Mouse (Mus musculus): ENCODE measurements around the gene Itga9. TPM values are rescaled to one million over a fixed set of nuclear protein-coding genes. Genes with fewer than 3 reads are reported as not detected.
A peak's percentile ranks its signal among the peaks of the same experiment; 100 is the strongest.

Itga9 gene
- polyA plus RNA-seq, 1 experiment from 2014 or later = 4.0 TPM

DNA sequence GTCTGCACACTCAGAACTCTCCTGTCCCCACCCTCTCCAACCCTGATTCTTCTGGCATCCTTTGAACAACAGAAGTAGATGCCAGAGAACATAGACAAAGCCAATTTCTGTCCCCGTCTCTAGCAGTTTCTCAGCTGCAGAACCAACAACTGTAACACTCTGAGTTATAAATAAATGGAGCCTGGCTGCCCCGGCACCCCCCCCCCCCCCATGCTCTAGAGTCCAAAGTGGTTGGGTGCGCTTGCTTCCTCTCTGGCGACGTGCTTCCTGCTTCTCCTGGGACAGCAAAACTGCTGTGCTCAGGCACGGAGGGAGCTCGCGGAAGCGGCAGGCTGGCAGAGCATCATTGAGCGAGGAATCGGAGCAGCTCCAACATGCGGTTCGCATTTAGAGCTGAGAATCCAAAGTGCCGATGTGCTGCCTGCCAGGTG, 4.6 kb downstream of the Itga9 start:
- Histone ChIP-seq H3K4me1 (peaks cover 30% of the 10 kb centered on the region), H3K9me3 (replicated peaks) (no peaks in the 10 kb centered on the region), H3K36me3 (no peaks in the 10 kb centered on the region), H3K4me3 (no peak overlapping the region), H3K27ac (replicated peaks) (0 out of 2 replicates have a peak overlapping the region, but pooled peaks have one; percentile 9), H3K27me3 (ENCODE audit: low read depth, poor library complexity, severe bottlenecking) (peaks cover 56% of the 10 kb centered on the region)
- 74% methylated on average over 14 of the region's 14 CpGs for WGBS
- DNase-seq (ENCODE audit: low spot score) = no peak

DNA sequence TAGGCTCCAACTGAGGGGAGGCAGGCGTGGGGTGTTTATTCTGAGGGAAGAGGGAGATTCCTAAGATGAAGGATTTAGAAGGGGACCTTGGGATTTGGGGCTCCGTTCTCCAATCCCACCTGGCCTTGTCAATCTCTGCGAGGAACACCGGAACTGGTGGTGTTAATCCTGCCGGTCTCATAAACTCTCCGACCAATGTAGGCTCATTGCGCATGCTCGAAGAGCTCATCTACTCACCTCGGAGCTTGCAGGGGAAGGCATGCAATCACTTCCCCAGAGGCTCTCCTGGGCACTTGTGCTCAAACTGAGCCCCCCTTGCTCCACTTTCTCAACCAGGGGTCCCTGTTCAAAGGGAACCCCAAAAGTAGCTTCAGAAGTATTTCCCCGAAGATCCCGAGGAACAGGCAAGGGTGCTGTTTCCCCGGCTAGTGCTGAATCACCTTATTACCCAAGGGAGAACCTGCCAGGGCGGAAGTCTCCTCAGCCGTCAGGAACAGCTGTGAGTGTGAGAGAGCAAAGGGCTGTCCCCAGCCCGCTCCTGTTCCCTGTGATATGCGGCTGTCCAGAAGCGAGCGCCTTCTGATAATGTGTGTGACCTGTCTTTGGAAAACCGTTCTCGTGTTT, 5.6 kb downstream of the Itga9 start:
- Histone ChIP-seq H3K27ac (replicated peaks) (no peak overlapping the region), H3K4me3 (no peak overlapping the region), H3K27me3 (ENCODE audit: low read depth, poor library complexity, severe bottlenecking) (peaks cover 54% of the 10 kb centered on the region), H3K4me1 (peaks cover 23% of the 10 kb centered on the region), H3K36me3 (no peaks in the 10 kb centered on the region), H3K9me3 (replicated peaks) (no peaks in the 10 kb centered on the region)
- DNase-seq (ENCODE audit: low spot score) = no peak
- 65% methylated on average over 20 of the region's 20 CpGs for WGBS

DNA sequence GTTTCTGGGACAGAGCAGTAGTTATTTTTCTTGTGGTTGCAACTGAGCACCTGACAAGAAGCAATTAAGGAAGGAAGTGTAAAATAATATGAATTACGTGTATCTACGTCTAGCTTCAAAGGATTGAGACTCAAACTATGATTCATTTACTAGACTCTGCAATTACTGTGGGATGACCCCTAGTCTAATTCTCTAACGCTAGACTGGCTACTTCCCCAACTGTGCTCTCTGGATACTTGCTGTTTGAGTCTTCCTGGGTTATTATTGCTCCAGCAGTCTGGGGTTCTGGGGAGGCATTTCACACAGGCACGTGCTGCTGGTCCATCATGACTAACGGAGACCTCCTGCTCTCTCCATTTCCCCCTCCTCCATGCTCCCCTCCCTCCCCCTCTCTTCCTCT, 10.7 kb downstream of the Itga9 start:
- WGBS = 87% methylated on average over 5 of the region's 5 CpGs
- H3K27ac ChIP-seq (replicated peaks) = no peak overlapping the region

DNA sequence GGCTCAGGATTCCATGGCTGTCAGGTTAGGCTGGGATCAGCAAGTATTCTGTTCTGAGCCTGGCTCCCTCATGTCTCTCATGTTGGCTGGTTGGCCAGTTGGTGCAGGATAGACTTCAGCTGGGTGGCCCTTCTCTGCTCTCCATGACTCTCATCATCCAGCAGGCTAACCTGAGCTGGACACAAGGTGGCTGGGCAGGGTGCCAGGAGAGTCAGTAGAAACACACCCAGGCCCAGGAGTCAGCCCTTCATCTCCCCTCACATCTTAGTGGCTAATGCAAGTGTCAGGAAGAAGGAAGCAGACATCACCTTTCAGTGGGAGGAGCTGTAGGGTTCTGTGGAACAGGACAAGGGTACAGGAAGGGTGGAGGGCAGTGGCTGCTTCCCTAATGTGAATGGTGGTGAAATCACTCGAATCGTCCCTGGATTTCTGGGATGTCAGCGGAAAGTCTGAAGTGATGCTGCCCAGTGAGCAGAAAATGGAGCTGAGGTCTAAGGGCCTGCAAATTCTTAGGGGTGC, 12.3 kb downstream of the Itga9 start:
- no peaks in the 10 kb centered on the region for H3K9me3 ChIP-seq (replicated peaks)
- no peaks in the 10 kb centered on the region for H3K36me3 ChIP-seq
- no peak overlapping the region for H3K4me3 ChIP-seq
- 84% methylated on average over 3 of the region's 3 CpGs for WGBS
- H3K27ac ChIP-seq (replicated peaks) = no peak overlapping the region
- no peaks in the 10 kb centered on the region for H3K27me3 ChIP-seq (ENCODE audit: low read depth, poor library complexity, severe bottlenecking)
- no peak for DNase-seq (ENCODE audit: low spot score)
- H3K4me1 ChIP-seq = peaks cover 12% of the 10 kb centered on the region; the same call in 1 of the 2 replicates

More for the DNA sequence above, 10.7 kb downstream of the Itga9 start:
- no peak overlapping the region for H3K4me3 ChIP-seq
- no peak for DNase-seq (ENCODE audit: low spot score)
- H3K36me3 ChIP-seq = no peaks in the 10 kb centered on the region
- H3K27me3 ChIP-seq (ENCODE audit: low read depth, poor library complexity, severe bottlenecking) = peaks cover 6% of the 10 kb centered on the region; the same call in 1 of the 2 replicates
- 0 out of 2 replicates have a peak, but pooled peaks cover 7% of the 10 kb centered on the region for H3K4me1 ChIP-seq
- no peaks in the 10 kb centered on the region for H3K9me3 ChIP-seq (replicated peaks)

DNA sequence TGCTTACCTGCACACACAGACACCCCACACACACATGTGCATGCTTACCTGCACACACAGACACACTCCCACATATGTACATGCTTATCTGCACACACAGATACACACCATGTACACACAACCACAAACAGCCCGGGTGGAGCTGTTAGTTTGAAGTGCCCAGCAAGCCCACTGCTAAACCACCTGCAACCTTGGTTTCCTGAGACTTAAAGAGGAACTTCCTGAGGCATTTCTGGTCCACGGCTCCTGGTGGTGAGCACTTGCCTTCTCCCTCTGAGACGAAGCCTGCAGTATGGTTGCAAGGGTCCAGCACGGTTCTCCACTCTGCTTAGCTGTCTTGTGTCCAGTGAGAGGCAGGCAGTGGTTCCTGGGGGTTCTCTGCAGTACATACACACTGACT, 14.3 kb downstream of the Itga9 start:
- H3K9me3 ChIP-seq (replicated peaks) = no peaks in the 10 kb centered on the region
- peaks cover 31% of the 10 kb centered on the region for H3K4me1 ChIP-seq
- 56% methylated on average over 4 of the region's 4 CpGs for WGBS
- no peaks in the 10 kb centered on the region for H3K27me3 ChIP-seq (ENCODE audit: low read depth, poor library complexity, severe bottlenecking)
- no peak overlapping the region for H3K27ac ChIP-seq (replicated peaks)
- H3K36me3 ChIP-seq = no peaks in the 10 kb centered on the region
- no peak for DNase-seq (ENCODE audit: low spot score)
- H3K4me3 ChIP-seq = no peak overlapping the region

DNA sequence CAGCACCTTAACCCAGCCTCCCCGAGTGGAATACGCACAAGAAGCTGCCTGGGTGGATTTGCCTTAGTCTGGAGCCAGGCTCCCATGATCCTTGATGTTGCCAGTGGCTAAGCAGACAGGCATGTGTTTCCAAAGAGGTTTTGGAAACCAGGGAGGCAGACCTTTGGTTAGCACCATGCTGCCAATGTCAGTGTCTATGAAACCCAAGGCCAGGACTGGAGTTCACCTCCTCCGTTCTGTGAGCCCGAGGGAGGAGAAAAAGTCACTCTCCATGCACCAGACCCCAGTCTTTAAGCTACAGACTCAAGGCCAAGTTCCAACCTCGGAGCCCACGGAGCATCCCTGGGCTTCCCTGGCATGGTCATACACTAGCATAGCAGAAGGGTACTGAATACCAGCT, 15.2 kb downstream of the Itga9 start:
- no peak for DNase-seq (ENCODE audit: low spot score)
- 92% methylated on average over 6 of the region's 6 CpGs for WGBS

DNA sequence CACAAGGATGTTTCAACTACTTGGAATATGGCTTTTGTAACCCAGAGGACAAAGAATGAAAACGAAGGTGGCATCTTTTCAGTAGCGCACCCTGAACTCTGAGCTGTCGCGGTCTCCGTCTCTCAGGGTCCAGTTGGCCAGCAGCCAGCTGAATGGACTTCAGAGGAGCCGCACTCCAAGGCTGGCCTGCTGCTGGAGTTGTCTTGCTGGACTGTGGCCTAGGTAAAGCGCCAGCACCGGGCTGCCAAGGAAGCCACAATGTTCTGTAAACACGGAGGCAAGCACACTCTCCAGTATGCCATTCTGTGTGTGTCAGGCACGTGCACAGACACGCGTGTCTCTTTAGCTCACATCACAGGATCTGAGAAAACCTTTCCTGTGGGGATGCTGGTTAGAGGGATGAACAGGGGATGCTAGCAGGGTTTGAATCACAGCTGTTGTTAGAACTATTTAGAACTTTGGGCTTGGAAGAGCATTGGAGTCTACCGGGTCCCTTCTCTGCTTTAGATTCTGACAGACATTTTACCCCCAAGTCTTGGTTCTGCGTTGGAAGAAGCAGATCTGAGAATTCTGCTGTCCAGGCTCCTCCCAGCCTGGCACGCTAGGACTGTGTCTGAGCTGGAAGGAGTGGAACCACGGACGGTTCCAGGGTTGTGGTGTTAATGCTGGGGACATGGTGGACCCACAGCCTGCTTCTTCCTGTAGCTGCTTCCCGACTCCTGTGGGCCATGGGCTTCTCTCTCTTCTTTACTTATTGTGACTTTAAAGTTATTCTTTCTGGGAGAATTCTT, 16.1 kb downstream of the Itga9 start:
- Histone ChIP-seq H3K4me1 (peaks cover 33% of the 10 kb centered on the region), H3K27ac (replicated peaks) (no peak overlapping the region), H3K36me3 (no peaks in the 10 kb centered on the region), H3K27me3 (ENCODE audit: low read depth, poor library complexity, severe bottlenecking) (no peaks in the 10 kb centered on the region), H3K4me3 (no peak overlapping the region), H3K9me3 (replicated peaks) (no peaks in the 10 kb centered on the region)
- DNase-seq (ENCODE audit: low spot score) = no peak
- WGBS = 90% methylated on average over 18 of the region's 18 CpGs

More for the DNA sequence above, 15.2 kb downstream of the Itga9 start:
- Histone ChIP-seq H3K4me1 (peaks cover 33% of the 10 kb centered on the region), H3K36me3 (no peaks in the 10 kb centered on the region), H3K27ac (replicated peaks) (no peak overlapping the region), H3K9me3 (replicated peaks) (no peaks in the 10 kb centered on the region), H3K4me3 (no peak overlapping the region), H3K27me3 (ENCODE audit: low read depth, poor library complexity, severe bottlenecking) (no peaks in the 10 kb centered on the region)

DNA sequence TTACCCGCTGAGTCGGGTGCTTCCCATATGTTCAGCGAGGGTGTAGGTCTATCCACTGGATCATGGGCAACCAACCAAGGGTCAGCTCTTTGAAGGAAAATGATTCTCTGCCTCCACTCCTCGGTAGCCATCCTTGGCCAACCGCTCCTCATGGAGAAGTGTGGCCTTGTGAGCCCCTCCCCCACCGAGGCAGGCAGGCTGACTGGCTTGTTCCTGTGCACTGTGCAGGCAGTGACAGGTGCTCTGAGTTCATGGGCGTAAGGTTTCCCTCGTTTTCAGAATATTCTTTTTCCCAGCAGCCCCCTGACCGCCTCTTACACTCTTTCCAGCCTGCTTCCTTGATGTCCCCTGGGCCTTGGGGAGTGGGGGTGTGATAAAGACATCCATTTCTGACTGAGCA, 17.0 kb downstream of the Itga9 start:
- no peaks in the 10 kb centered on the region for H3K36me3 ChIP-seq
- DNase-seq (ENCODE audit: low spot score) = no peak
- H3K27me3 ChIP-seq (ENCODE audit: low read depth, poor library complexity, severe bottlenecking) = no peaks in the 10 kb centered on the region
- 0 out of 2 replicates have a peak overlapping the region, but pooled peaks have one; percentile 14 for H3K27ac ChIP-seq (replicated peaks)
- WGBS = 74% methylated on average over 9 of the region's 9 CpGs
- no peaks in the 10 kb centered on the region for H3K9me3 ChIP-seq (replicated peaks)
- H3K4me1 ChIP-seq = peaks cover 33% of the 10 kb centered on the region
- H3K4me3 ChIP-seq = no peak overlapping the region

DNA sequence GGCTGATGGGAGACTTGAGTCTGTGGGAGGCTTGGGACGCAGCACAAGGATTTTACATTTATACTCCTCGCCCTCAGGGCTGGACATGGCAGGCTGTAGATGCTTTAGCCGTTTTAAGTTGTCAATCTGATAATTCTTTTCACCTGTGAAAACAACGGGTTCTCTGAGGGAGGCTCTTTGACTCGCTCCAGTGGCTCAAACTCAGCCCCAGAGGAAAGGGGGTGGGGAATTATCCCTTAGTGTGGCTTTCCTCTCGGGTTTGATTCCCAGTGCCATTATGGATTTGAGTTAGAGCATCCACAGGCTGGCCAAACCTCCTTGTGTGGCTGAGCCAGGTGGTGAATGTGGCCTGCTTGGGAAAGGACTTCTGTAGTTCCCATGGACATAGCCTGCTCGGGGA, 17.7 kb downstream of the Itga9 start:
- Histone ChIP-seq H3K27me3 (ENCODE audit: low read depth, poor library complexity, severe bottlenecking) (no peaks in the 10 kb centered on the region), H3K36me3 (no peaks in the 10 kb centered on the region), H3K4me3 (no peak overlapping the region), H3K27ac (replicated peaks) (peak overlapping the region; percentile 49; the same call in 1 of the 2 replicates), H3K4me1 (peaks cover 33% of the 10 kb centered on the region), H3K9me3 (replicated peaks) (no peaks in the 10 kb centered on the region)
- 35% methylated on average over 7 of the region's 7 CpGs for WGBS
- peak; percentile 24 for DNase-seq (ENCODE audit: low spot score)

DNA sequence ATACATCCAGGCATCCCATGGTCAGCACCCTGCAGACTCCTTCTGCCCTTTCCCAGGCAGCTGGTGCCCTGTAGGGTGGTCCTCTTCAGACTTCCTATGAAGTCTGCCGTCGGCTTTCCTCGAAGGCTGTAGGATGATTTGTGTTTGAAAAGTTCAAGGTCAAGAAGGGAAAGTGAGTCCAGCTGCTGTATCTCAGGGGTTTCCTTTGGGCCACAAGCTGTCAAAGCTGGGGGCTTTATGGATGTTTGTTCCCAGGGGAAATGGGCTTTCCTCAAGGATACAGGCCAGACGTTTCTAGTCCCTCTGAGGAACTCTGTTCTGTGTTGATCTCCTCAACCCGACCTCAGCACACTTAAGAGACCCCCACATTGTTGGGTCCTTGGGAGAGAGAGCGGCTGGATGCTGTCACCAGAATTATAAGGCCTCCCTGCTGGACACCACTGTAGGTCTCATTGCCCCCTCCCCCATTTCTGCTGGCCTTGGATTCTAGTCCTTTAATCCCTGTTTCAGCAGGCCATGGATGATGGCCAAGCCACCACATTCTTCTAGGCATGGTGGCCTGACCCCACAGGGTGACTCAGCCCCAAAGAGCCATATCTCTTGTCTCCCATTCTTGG, 23.4 kb downstream of the Itga9 start:
- WGBS = 68% methylated on average over 6 of the region's 6 CpGs
- Histone ChIP-seq H3K27ac (replicated peaks) (no peak overlapping the region), H3K4me3 (no peak overlapping the region), H3K27me3 (ENCODE audit: low read depth, poor library complexity, severe bottlenecking) (no peaks in the 10 kb centered on the region), H3K4me1 (peaks cover 13% of the 10 kb centered on the region), H3K9me3 (replicated peaks) (no peaks in the 10 kb centered on the region), H3K36me3 (no peaks in the 10 kb centered on the region)
- no peak for DNase-seq (ENCODE audit: low spot score)

DNA sequence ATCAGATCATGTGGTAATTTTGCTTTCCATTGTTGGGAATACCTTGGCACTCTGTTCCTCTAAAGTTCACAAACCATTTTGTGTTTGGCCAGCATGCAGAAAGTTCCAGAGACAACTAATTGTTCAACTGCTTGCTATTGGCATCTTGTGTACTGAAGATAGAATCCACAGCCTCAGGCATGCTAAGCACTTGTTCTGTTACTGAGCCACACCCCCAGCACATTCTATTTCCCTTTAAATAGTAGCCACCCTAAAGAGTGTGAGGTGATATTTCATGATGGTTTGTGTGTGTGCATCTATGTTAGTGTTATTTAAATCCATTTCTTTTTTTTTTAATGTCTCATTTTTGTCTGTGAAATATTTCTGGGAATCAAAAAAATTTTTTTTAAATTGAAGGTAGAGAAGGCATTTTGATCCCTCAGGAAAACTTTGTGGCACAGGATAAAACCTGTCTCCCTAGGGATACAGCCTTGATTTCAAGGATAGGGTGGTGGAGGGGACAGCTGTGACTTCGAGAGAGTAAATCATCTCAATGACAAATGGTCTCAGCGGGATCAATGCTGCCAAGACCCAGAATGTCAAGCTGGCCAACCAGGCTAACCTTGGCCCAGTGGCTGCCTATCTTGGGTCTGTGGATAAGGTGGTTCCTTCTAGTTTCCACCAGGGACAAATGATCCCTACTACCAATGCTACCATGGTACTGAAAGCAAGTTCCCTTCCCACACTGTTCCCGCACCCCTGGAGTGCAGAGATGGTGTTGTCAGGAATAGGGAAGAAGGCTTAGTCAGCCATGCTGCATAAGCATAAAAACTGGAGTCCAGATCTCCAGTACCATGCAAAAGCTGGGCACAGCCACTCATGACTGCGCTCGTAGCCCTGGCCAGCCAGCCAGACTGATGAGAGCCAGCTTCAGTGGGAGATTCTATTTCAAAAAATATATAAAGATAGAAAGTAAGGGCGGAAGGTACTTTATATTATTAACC, 25.6 kb downstream of the Itga9 start:
- peaks cover 8% of the 10 kb centered on the region; the same call in 1 of the 2 replicates for H3K9me3 ChIP-seq (replicated peaks)
- no peak overlapping the region for H3K4me3 ChIP-seq
- DNase-seq (ENCODE audit: low spot score) = no peak
- H3K27me3 ChIP-seq (ENCODE audit: low read depth, poor library complexity, severe bottlenecking) = no peaks in the 10 kb centered on the region
- H3K27ac ChIP-seq (replicated peaks) = no peak overlapping the region
- WGBS = 78% methylated on average over 6 of the region's 6 CpGs
- H3K4me1 ChIP-seq = peaks cover 3% of the 10 kb centered on the region; the same call in 1 of the 2 replicates
- H3K36me3 ChIP-seq = peaks cover 14% of the 10 kb centered on the region

DNA sequence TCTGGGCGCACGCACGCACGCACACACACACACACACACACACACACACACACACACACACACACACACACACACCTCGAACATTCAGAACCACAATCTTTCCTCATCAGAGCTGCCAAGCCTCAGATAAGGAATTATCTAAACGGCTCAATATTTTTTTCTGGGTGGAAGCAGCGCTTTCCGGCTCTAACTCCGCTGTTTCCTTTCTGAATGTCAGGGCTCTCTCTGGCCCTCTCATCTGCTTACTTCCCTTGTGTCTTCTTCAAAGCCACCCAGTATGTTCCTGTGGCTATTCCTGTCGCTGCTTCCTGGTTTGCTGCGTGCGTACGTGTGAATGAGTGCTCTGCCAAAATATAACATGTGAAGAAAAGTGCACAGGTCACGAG, 26.3 kb downstream of the Itga9 start:
- Histone ChIP-seq H3K4me3 (no peak overlapping the region), H3K4me1 (peaks cover 3% of the 10 kb centered on the region; the same call in 1 of the 2 replicates), H3K27ac (replicated peaks) (no peak overlapping the region; the same call in 1 of the 2 replicates), H3K36me3 (peaks cover 14% of the 10 kb centered on the region), H3K9me3 (replicated peaks) (peaks cover 8% of the 10 kb centered on the region; the same call in 1 of the 2 replicates), H3K27me3 (ENCODE audit: low read depth, poor library complexity, severe bottlenecking) (no peaks in the 10 kb centered on the region)
- no peak for DNase-seq (ENCODE audit: low spot score)
- WGBS = 89% methylated on average over 14 of the region's 14 CpGs

Measured in midbrain, embryonic 10.5 days (tissue).